Mouse (Mus musculus) urinary bladder, adult 2 months (tissue): ENCODE results near the gene Serpina11. TPM values are rescaled to one million over a fixed set of nuclear protein-coding genes. Genes with fewer than 3 reads are reported as not detected.
"Not testable (repeated sequence)": the region's sequence is repeated elsewhere in the genome, so short reads cannot be mapped to it uniquely, and the experiment has no call there.

Experiments used
- DNase-seq: peaks from one replicate; pipeline ENCODE4 v3.0.0; 2022; ENCODE audit warnings: low spot score
- polyA plus RNA-seq: library from polyadenylated mRNA; depleted of rRNA; stranded (reverse); fragments of >200 nt; gene quantifications from 2 replicates; pipeline ENCODE4 v1.2.3, GENCODE M21; 2012; rRNA removed

The Serpina11 gene
- polyA plus RNA-seq, 1 experiment, result not detected

DNA sequence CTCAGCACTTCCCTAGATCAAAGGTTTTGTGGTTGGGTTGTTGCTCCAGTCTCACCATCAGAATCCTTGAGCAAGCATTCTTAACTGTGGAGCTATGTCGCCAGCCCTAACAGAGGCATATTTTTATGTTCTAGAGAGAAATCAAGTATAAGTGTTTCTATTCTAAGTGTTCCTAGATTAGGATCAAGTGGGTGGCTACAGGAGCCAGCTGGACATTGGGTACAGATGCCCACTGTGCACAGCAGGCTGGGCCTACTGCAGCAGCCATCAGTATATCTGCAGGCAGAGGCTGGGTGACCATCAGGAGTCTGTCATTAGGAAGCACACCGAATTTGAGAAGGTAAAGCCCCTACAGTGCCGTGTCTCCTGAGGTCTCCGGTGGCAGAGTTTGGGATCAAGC, 18.7 kb downstream of the Serpina11 start:
- no peak for DNase-seq

DNA sequence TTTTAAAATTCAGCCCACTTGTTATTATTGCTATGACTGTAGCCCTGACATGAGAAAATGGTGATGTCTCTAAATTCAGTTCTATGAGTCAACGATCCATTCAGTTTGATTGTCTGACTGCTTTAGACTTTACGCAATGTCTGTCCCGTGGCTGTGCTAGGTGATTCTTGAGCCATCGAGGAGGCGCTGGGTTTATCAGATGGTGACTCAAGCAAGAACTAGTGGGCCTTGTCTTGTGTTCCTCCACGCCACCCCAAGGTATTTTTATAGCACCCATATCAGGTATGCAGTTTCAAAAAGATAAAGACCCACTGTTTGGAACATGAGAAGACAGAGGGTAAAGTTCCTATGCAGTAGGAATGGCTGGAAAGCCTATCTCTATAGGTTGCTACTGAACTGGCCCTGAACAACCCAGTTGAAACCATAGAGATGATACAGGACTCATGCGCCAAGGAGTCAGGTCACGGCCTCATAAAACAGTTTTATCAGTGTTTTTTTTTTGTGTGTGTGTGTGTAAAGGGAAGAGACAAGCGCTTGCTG, 20.1 kb downstream of the Serpina11 start:
- no peak for DNase-seq

GRCm38 (mm10) chr12:103966761-103967160, 23.0 kb downstream of the Serpina11 start:
- no peak for DNase-seq

DNA sequence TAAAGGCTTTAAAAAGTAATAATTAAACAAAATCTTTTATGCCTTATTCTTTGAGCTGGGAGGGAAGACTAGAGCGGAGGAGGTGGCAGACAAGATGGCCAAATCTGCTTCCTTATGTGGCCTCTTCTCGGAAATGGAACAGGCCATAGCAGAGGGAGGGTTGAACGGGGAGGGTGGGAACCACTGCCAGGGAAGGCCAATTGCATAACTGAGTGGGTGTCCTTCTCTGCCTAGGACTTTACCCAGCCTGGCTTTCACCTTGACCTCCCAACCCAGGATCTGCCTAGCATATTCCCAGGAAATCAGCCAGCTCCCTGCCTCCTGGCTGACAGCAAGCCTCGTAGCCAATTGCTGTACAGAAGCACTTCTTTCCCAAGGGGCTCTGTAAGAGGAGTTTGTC, 26.5 kb downstream of the Serpina11 start:
- no peak for DNase-seq

- no peak for DNase-seq
Measured at GRCm38 (mm10) chr12:103962860-103963259, 26.9 kb downstream of the Serpina11 start.

GRCm38 (mm10) chr12:103962337-103962736, 27.4 kb downstream of the Serpina11 start:
- DNase-seq, result no peak

- DNase-seq, result no peak
Measured at GRCm38 (mm10) chr12:103961716-103962115, 28.0 kb downstream of the Serpina11 start.

DNA sequence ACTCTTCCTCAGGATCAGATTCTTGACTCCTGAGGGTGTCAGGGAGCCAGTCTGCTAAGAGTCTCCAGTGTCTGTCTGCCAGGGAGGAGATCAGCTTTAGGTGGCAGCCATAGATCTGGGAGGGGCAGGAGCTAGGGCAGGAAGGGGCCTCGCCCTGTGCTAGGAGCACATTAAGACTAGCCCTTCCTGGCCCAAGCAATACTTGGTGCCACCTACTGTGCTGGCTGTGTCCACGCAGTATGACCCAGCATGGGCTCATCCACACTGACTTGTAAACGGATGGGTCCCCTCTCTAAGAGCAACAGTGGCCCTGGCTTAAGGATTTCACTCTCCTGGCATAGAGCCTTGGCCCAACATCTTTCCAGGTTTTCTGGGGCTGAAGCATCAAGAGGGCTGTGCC, 31.0 kb downstream of the Serpina11 start, which contains the start of gene Serpina1e:
Gene Serpina1e (minus strand): TSS at position 178 of the 400 bp plus-strand sequence.
- no peak for DNase-seq

DNA sequence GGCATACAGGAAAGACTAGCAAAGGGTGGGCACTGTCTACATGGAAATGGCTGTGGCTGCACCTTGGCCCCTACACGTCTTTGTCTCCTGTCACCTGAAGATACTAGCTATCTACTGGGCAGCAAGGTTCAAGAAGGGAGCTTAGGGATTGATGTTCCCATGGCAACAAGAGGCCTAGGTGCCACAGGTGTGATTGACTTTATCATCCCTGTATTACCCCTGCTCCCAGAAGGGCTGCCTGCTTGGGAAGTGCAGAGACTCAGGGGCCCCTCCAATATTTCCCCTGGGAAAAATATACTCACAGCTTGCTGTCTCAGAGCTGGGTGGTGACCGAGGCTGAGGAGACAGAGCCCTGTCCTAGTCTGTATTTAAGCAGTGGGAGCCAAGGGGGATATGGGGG, 33.2 kb downstream of the Serpina11 start:
- DNase-seq, result not testable (repeated sequence)

DNA sequence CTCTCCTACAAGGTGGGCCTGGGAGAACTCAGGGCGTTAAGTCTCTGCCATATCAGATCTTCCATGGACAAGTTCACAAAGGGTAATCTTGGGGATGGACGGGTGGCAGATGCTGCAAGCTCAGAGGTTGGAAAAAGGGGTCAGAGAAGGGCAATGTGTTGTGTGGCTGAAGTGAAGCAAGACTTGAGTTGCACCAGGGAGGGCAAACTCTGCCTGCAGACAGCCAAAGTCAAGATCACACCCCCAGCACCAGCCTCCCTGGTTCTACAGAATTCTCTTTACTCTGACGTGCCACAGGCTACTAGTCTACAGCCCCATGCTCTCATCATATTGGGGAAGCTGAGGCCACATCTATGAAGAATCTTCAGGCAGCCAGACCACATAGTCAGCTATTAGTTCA, 36.8 kb downstream of the Serpina11 start:
- not testable (repeated sequence) for DNase-seq

DNA sequence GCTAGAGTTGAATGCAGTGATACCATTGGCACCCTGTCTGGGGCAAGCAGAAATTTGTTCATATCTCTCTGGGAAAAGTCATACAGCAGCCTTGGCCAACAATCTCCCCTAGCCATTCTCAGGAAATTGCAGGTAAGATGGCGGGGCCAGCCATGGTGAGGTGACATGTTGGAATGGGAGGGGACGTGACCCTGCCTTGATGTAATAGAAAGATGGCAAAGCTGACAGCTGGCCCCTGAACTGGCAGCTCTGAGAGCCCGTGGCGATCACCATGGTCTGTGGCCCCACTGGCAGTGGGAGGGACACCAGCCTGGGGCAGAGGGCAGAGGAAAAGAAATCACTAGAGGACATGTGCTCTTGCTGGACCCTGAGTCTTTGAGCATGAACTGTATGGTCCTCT, 43.5 kb downstream of the Serpina11 start:
- no peak for DNase-seq

Other genes starting within 250 kb of the Serpina11 start
- not detected in 2 replicates for gene Serpina1d, start 216.4 kb downstream of the Serpina11 start, polyA plus RNA-seq
- 0.18 TPM in 1 of 2 replicates, not detected in the other for gene Serpina1b, start 159.6 kb downstream of the Serpina11 start, polyA plus RNA-seq
- 0.28 TPM in 1 of 2 replicates, not detected in the other for gene Serpina1a, start 126.4 kb downstream of the Serpina11 start, polyA plus RNA-seq
- 0.07 TPM in 1 of 2 replicates, not detected in the other for gene Serpina1c, start 85.1 kb downstream of the Serpina11 start, polyA plus RNA-seq
- 0.06 and 0.43 TPM in 2 replicates for gene Serpina1e, start 31.0 kb downstream of the Serpina11 start, polyA plus RNA-seq
- gene Serpina9, start 23.8 kb upstream of the Serpina11 start, polyA plus RNA-seq, result 0.01 TPM in 1 of 2 replicates, not detected in the other
- gene Serpina12, start 54.5 kb upstream of the Serpina11 start, polyA plus RNA-seq, result not detected in 2 replicates
- gene Serpina5, start 111.2 kb upstream of the Serpina11 start, polyA plus RNA-seq, result not detected in 2 replicates
- not detected in 2 replicates for gene Serpina3a, start 122.8 kb upstream of the Serpina11 start, polyA plus RNA-seq
- gene Serpina3b, start 138.0 kb upstream of the Serpina11 start, polyA plus RNA-seq, result 0.84 and 1.7 TPM in 2 replicates
- 4.5 and 5.4 TPM in 2 replicates for gene Serpina3c, start 163.9 kb upstream of the Serpina11 start, polyA plus RNA-seq
- 0.43 and 1.2 TPM in 2 replicates for gene Serpina3f, start 224.6 kb upstream of the Serpina11 start, polyA plus RNA-seq
- gene Serpina3g, start 246.3 kb upstream of the Serpina11 start, polyA plus RNA-seq, result 12.6 and 18.0 TPM in 2 replicates